Mouse (Mus musculus): ENCODE measurements around the gene Tagap.
"Not testable (repeated sequence)": the region's sequence is repeated elsewhere in the genome, so short reads cannot be mapped to it uniquely, and the experiment has no call there.

Tagap gene

GRCm38 (mm10) chr17:7916782-7917574, 8.8 kb upstream of the Tagap start:
- no peak for DNase-seq

GRCm38 (mm10) chr17:7918355-7918754, 7.4 kb upstream of the Tagap start:
- no peak for DNase-seq

- no peak for DNase-seq
Observed at GRCm38 (mm10) chr17:7919209-7919608, 6.6 kb upstream of the Tagap start.

- DNase-seq, result peak; percentile 28 to 68
Observed at GRCm38 (mm10) chr17:7922564-7922963, 3.2 kb upstream of the Tagap start.

DNA sequence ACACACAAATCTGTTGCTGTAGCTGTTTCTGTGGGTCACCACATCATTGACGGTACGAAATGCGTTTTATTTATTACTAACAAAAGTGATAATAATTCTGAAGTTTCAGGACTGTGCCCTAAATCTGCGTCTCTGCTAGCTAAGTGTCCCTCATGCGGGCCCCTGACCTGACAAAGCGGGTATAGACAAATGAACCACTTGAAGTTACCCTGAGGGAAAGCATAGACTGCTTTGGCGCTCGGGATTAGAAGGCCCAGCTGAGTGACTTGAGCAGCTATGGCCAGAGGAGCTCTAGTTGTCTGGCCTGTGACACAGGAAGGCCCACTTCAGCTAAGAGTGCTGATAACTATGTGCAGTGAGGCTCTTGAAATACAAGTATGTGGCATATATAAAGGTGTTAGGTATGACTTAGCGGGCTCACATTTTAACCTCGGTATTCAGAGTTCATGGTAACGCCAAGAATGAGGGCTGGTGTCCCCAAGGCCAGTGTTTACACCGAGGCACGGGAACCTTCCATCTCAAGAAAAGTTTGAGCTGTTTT, 1.5 kb upstream of the Tagap start:
- no peak for DNase-seq

GRCm38 (mm10) chr17:7927582-7928535, 2.1 kb downstream of the Tagap start:
- peak; percentile 76 to 87 for DNase-seq

DNA sequence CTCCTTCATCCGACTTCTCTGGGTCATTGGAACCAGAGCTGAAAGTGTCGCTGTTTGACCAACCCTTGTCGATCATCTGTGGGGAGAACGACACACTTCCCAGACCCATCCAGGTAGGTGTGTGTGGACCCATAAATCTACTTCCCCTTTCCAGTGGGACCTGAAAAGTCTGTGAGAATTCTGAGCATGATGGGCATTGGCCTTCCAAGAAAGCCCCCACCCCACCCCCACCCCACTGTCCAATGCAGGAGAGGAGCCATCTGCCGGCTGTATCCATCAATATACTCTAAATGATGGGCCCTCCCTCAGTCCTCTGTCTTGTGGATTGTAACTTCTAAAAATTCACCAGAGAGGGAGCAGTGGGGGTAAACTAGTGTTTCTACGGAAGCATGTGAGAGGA, 2.9 kb downstream of the Tagap start:
- no peak for DNase-seq

- no peak for DNase-seq
Observed at GRCm38 (mm10) chr17:7929279-7929678, 3.5 kb downstream of the Tagap start.

DNA sequence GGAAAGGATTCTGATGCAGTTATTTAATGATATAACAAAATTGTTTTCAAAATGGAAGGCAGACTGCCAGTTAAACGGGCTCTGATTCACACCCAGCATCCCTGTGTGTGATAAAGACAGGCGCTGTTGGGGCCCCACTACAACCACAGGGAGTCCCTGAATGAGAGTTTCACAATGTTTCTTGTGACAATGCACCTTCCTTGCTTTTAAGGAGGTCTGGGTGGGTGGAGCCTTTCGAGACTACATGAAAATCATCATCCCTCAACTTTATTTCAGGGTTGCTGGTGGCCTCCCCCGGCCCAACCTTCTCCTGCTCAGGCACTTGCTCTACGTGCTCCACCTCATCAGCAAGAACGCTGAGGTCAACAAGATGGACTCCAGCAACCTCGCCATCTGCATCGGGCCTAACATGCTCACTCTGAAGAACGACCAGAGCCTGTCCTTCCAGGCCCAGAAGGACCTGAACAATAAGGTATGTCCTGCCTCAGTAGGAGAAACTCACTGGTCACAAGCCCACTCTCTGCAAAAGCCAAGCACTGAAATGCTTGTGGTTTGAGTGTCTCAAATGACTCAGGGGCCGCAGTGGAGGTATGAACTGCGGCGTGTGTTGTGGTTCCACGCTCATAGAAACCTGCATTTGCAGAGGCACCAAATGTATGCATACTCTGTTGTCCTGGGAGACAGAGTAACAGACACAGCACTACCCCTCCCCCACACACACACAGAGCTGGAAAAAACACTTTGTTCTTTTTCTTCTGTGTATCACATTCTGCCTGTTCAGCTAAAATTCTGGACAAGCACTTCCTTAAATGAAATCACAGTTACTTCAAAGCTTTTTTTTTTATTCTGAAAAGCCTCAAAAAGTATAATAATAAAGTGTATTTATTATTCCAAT, 5.5 kb downstream of the Tagap start:
- no peak for DNase-seq

DNA sequence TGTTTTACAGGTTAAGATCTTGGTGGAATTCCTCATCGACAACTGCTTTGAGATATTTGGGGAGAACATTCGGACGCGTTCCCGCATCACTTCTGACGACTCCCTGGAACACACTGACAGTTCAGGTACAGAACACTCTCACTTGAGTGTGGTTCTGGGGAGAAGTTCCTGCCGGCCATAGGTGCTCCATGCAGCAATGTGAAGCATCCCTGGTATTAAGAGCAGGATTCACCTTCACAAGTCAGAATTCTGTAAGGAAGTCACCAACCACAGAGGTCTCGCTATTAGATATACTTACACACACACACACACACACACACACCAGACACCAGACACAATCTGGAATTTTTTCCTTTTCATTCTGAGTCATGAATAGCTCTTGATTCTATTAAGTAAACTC, 6.3 kb downstream of the Tagap start:
- not testable (repeated sequence) for DNase-seq

DNA sequence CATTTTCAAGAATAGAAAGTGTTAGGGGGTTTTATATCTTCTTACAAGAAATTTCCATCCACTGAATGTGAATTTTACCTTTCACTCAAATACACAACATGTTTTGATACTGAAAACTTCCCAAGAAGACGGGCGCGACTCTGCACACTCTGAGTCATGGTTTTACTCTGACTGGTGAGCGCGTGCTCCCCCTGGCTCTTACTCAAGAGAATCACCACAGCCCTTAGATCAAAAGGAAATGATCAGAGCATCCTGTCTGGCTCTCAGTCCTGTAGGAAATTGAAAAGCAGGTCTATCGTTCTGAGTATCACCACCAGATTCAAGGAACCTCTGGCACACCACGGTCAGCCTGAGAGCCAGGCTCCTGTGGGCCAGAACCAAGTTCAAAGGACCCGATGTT, 13.8 kb downstream of the Tagap start:
- peak in 1 of 2 experiments; percentile 23 for DNase-seq

DNA sequence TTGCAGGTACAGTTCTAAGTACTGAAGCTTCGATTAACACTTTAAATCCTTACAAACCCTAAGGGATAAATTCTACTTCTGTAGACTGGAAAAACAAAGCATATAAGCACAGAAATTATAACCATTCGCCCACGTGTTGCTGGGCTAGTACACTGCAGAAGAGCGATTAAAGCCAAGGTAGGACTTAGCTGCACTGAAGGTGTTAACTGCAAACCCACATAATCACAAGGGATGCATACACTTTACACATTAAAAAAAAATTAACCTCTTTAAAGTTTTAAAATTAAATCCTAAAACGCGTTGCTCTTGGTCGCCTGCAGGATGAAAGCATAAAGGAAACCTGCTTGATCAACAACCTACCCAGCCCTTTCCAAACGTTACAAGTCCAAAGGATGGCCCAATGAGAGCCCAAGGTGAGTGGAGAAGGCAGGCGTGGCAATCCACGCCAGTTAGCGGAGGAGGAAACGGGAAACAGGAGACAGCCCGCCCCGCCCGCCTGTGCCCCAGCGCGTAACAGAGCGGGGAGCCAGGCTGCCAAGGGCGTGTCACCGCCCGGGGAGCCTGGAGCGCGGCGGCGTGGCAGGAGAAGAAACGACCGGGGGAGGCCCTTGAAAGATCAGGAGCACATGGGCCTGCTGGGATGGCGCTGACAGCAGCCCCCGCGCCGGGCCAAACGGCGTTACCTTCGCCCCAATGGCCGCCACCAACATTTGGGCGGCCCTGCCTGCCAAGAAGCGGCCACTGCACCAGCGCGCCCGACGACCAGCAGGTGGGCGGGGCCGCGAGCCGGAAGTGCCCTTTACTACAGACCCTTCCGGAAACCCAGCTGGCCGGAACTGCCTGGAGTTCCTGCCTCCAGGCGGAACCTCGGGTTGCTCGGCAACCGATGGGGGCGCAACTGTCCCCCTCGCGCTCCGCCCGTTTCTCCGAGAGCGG, 19.6 kb downstream of the Tagap start, which contains the start of gene Rsph3a:
Rsph3a (plus strand) TSS at position 498 of the 936 bp plus-strand sequence.
- DNase-seq, result peak; percentile 92 to 95

- not testable (repeated sequence) for DNase-seq
Observed at GRCm38 (mm10) chr17:7946053-7946627, 20.3 kb downstream of the Tagap start.

- not testable (repeated sequence) for DNase-seq
Observed at GRCm38 (mm10) chr17:7951333-7951732, 25.5 kb downstream of the Tagap start.

DNA sequence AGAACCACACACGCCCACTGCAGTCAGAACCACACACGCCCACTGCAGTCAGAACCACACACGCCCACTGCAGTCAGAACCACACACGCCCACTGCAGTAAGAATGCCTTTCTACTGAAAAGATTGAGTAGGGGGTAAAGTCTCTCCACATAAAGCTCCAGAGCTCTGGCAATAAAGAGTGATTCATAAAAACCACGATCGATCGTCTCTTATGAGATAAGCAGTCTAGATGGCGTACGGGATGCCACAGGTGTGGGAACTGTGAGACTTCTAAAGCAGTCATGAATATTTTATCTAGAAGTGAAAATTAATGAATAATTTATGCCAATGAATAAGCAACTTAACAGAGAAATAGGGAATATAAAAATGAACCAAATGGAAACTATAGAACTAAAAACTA, 31.4 kb downstream of the Tagap start:
- DNase-seq, result not testable (repeated sequence)

DNA sequence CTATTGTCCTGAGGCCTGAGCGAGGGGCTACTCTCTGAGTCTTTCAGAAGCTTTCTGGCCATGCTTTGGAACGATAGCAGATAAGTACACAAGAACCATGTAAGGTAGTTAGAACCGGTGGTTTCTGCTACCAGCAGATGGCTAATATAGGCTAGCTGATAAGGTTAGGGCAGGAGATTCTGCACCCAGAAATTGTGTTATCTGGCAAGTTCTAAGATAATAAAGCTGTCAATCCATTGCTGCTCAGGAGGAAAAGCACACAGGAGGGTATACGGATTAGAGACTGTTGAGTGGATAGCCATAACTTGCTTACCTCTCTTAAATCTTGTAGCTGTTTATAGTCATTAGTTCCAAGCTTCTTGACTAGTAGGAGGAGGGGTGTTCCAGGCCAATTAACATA, 37.5 kb downstream of the Tagap start:
- DNase-seq, result not testable (repeated sequence)

GRCm38 (mm10) chr17:7964398-7964797, 38.6 kb downstream of the Tagap start:
- DNase-seq, result not testable (repeated sequence)

- not testable (repeated sequence) for DNase-seq
Observed at GRCm38 (mm10) chr17:7968490-7968889, 42.7 kb downstream of the Tagap start.

GRCm38 (mm10) chr17:7969782-7970181, 44.0 kb downstream of the Tagap start:
- not testable (repeated sequence) for DNase-seq

DNA sequence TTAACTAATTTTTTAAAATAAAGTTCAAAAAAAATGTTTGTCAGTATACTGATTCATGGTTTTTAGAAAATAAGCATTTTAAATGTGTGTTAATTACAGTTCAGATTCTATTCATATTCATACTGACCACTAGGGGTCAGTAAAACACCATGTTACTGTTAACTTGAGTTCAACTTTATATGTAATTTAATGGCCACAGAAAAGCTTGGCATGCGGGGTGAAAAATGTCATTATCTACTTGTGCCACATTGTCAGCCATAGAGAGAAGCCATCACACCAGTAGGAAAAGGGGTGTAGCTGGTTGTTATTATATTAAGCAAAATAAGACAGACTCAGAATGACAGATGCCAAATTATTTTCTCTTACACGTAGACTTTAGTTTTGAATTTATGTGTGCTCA, 57.7 kb downstream of the Tagap start:
- DNase-seq, result not testable (repeated sequence)

Measured in kidney, postnatal 25 days (tissue).